Mouse (Mus musculus) erythroblast, embryonic 14.5 days (primary cell): ENCODE data around the gene Borcs6. TPM values are rescaled to one million over a fixed set of nuclear protein-coding genes. Genes with fewer than 3 reads are reported as not detected.

Experiments used
- H3K27me3 ChIP-seq: 2 replicates; pipeline ENCODE4 v1.6.1; 2012; ENCODE audit warnings: inconsistent platforms; ENCODE audit not compliant: control insufficient read depth
- H3K36me3 ChIP-seq: 2 replicates; pipeline ENCODE4 v1.6.1; 2012; ENCODE audit warnings: mild to moderate bottlenecking, inconsistent platforms; ENCODE audit not compliant: control insufficient read depth
- H3K4me1 ChIP-seq: 2 replicates; pipeline ENCODE4 v1.6.1; 2012; ENCODE audit warnings: inconsistent platforms; ENCODE audit not compliant: control insufficient read depth
- H3K4me3 ChIP-seq: replicated peaks from 2 replicates; pipeline ENCODE3; 2012; ENCODE audit warnings: moderate library complexity, mild to moderate bottlenecking, inconsistent platforms
- H3K9me3 ChIP-seq: 2 replicates; pipeline ENCODE4 v1.6.1; 2012; ENCODE audit warnings: low read length, inconsistent platforms, mixed read lengths; ENCODE audit not compliant: control insufficient read depth
- GATA1 ChIP-seq: IDR thresholded peaks from 2 replicates; pipeline ENCODE4 v1.6.1; 2012; ENCODE audit warnings: low read length, inconsistent platforms, mixed read lengths
- TAL1 ChIP-seq: IDR thresholded peaks from 3 replicates; pipeline ENCODE4 v1.6.1; 2012; ENCODE audit warnings: low read length, inconsistent platforms, mixed read lengths
- polyA plus RNA-seq: library from polyadenylated mRNA; stranded (reverse); fragments of >175 nt; gene quantifications from 2 replicates; pipeline ENCODE4 v1.2.3, GENCODE M21; 2012

Borcs6 gene
- polyA plus RNA-seq, 1 experiment, result 2.0 TPM

DNA sequence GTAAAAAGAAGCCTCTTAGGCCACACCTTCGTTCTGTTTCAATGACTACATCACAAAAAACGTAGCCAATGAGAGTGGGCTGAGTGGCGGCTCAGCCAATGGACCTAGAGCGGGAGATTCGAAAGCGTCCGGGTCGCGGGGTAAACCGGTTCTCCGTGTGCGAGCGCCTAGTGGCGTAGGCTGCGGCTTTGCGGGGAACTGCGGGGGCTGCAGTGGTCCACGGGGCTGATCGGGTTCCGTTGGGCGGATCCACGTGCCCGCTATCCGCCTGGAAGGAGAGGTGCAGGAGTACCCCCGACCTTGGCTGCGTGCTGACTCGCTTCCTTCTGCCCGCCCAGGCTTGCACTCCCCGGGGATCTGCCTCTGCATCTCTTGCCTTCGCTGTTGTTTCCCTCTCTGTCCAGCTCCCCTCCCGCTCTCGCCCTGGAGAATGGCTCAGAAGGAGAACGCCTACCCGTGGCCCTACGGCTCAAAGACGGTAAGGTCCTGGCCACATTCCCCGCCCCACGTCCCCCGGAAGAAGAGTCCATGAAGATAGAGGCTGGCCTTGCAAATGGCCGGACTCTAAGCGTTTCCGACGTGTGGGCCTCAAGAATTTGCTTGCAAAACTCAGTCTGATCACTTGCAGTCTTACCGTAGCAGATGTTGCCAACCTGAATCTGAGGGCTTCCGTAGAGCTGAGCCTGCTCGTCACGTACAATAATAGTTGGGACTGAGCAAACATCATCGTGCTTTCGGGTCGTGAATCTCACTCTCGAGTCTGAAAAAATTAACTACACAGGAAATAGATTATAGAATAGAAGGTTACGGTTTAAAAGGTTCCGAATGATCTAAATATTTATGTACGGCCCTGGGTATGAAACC is 13.8 kb upstream of the Borcs6 start, which contains the start of gene Aurkb:
Gene Aurkb, plus strand, starts transcription at position 117 of the 864 bp plus-strand sequence.
- no peak for TF ChIP-seq GATA1
- TF ChIP-seq TAL1, result no peak
- Histone ChIP-seq H3K4me1 (peaks cover 64% of the 10 kb centered on the region), H3K36me3 (peaks cover 45% of the 10 kb centered on the region), H3K9me3 (no peaks in the 10 kb centered on the region), H3K4me3 (peak within 1 kb of the TSS; percentile 74), H3K27me3 (no peaks in the 10 kb centered on the region)

DNA sequence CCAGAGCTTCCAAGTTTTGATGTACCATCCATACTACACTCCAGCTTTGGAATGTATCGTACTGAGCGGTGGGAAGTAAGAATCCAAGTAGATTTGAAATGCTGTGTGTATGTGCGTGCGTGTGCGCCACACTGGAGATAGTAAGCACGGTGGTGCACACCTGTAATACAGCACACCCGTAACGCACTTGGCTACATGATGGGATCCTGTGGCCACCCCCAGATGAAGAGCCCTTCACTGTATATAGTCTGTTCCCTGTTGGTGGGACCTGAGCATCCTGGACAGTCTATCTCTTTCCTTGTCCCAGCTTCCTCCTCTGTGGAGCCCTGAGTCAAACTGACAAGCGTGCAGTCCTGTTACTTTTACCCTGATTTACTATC is 13.1 kb upstream of the Borcs6 start:
- H3K4me1 ChIP-seq, result peaks cover 61% of the 10 kb centered on the region
- no peak for TF ChIP-seq TAL1
- no peak for TF ChIP-seq GATA1

DNA sequence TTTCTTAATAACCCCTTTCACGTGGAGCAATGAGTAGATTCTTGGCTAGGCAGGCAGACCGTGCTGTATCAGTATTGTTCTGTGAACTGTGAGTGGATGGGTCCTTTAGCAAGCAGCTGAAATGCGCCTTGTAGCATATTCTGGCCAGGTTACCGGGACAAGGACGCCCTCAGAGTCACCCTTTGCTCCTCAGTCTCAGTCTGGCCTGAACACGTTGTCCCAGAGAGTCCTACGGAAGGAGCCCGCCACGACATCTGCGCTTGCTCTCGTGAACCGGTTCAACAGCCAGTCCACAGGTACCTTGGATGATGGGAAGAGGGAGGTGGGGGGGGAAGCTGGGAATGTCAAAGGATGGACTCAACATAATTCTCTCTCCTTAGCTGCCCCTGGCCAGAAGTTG is 11.9 kb upstream of the Borcs6 start:
- no peaks in the 10 kb centered on the region for H3K9me3 ChIP-seq
- TF ChIP-seq TAL1, result no peak
- TF ChIP-seq GATA1, result no peak
- peak overlapping the region; percentile 74 for H3K4me3 ChIP-seq
- peaks cover 63% of the 10 kb centered on the region for H3K36me3 ChIP-seq
- H3K4me1 ChIP-seq, result peaks cover 58% of the 10 kb centered on the region
- H3K27me3 ChIP-seq, result no peaks in the 10 kb centered on the region

More for the DNA sequence above, 13.1 kb upstream of the Borcs6 start:
- Histone ChIP-seq H3K36me3 (peaks cover 51% of the 10 kb centered on the region), H3K27me3 (no peaks in the 10 kb centered on the region), H3K9me3 (no peaks in the 10 kb centered on the region), H3K4me3 (peak overlapping the region; percentile 74)

DNA sequence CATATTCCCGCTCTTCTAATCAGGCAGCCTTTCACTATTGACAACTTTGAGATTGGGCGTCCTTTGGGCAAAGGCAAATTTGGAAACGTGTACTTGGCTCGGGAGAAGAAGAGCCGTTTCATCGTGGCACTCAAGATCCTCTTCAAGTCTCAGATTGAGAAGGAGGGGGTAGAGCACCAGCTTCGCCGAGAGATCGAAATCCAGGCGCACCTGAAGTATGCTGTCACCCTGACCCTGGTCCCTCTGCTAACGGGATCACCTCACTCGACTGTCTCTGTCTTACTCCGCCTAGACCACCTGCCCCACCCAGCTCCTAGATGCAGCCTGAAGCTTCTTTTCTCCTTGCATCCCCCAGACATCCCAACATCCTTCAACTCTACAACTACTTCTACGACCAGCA is 11.4 kb upstream of the Borcs6 start:
- Histone ChIP-seq H3K4me3 (peak overlapping the region; percentile 74), H3K9me3 (no peaks in the 10 kb centered on the region), H3K4me1 (peaks cover 61% of the 10 kb centered on the region), H3K36me3 (peaks cover 69% of the 10 kb centered on the region), H3K27me3 (no peaks in the 10 kb centered on the region)
- TF ChIP-seq GATA1 (no peak), TAL1 (no peak)

DNA sequence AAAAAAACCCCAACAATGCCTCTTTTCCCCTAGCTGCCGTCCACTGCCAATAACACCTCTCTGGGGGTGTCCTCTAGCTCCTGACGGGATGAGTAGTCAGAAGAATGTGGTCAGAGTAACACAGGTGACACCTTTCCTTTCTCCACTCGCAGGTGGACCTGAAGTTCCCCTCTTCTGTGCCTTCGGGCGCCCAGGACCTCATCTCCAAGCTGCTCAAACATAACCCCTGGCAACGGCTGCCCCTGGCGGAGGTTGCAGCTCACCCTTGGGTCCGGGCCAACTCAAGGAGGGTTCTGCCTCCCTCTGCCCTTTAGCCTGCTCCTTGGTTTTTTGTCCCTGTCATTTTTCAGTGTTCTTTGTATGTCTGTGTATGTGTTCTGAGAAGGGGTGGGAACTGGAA is 8.8 kb upstream of the Borcs6 start:
- Histone ChIP-seq H3K36me3 (peaks cover 89% of the 10 kb centered on the region), H3K4me1 (peaks cover 56% of the 10 kb centered on the region), H3K4me3 (no peak overlapping the region), H3K27me3 (no peaks in the 10 kb centered on the region), H3K9me3 (no peaks in the 10 kb centered on the region)
- TF ChIP-seq TAL1, result no peak
- TF ChIP-seq GATA1, result no peak

DNA sequence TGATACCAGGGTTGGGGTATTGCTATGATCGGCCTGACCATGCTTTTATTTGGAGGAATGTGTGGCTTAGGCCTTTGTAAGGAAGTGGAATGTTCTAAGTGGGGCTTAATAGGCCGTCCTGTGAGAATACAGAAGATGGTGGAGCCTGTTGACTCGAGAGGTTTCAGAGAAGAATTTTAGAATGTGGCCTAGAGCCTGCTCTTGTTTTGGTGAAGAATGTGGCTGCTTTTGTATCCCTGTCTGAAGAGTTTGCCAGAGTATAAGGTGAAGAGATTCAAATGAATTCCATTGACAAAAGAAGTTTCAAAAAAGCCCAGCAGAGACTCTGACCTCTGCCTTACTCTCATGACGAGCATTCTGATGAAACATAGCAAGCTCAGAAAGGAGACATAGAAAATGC is 7.7 kb upstream of the Borcs6 start:
- Histone ChIP-seq H3K4me1 (peaks cover 52% of the 10 kb centered on the region), H3K27me3 (no peaks in the 10 kb centered on the region), H3K4me3 (no peak overlapping the region), H3K36me3 (peaks cover 84% of the 10 kb centered on the region), H3K9me3 (no peaks in the 10 kb centered on the region)
- TF ChIP-seq TAL1 (no peak), GATA1 (no peak)

DNA sequence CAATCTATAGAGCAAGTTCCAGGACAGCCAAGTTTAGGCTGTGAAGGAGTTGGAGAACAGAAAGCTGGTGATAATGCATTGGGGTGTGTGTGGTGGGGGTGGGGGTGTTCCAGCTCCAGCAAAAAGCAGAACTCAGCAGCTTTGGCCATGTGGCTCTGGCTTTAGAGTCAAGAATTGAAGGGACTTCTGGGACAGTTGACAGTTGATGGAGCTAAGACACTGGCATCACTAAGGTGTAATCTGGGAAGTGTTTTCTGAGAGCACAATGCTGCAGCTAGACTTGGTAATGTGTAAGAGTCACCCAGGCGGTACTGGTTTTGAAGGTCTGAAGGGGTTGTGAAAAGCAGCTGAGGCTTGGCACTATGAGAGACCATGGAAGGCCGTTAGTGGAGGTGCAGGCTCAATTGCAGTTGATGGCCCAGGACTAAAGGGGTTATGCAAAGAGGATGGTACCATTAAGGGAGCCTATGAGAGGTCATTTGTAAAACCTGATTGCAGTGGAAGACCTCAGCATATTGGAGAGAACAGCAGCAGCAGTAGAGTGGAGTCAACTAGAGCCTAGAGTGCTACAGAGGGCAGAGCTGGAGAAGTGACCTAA is 6.6 kb upstream of the Borcs6 start:
- Histone ChIP-seq H3K36me3 (peaks cover 73% of the 10 kb centered on the region), H3K9me3 (no peaks in the 10 kb centered on the region), H3K4me1 (peaks cover 44% of the 10 kb centered on the region), H3K4me3 (no peak overlapping the region), H3K27me3 (no peaks in the 10 kb centered on the region)
- TF ChIP-seq GATA1, result no peak
- TF ChIP-seq TAL1, result no peak

DNA sequence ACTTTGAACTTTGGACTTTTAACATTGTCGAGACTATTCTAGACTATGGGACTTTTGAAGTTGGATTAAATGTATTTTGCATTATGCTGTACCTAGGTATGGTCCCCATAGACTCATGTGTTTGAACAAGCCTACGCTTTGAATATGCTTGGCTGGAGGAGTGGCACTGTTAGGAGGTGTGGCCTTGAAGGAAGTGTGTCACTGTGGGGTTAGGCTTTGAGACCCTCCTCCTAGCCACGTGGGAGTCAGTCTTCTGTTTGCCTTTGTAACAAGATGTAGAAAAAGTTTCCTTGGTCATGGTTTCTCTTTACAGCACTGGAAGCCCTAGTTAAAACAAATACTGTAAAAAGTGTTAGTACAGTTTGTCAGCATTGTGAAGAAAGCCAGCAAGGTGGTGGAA is 5.7 kb upstream of the Borcs6 start:
- Histone ChIP-seq H3K4me3 (no peak overlapping the region), H3K36me3 (peaks cover 63% of the 10 kb centered on the region), H3K9me3 (no peaks in the 10 kb centered on the region), H3K4me1 (peaks cover 44% of the 10 kb centered on the region), H3K27me3 (no peaks in the 10 kb centered on the region)
- TF ChIP-seq TAL1, result no peak
- no peak for TF ChIP-seq GATA1

DNA sequence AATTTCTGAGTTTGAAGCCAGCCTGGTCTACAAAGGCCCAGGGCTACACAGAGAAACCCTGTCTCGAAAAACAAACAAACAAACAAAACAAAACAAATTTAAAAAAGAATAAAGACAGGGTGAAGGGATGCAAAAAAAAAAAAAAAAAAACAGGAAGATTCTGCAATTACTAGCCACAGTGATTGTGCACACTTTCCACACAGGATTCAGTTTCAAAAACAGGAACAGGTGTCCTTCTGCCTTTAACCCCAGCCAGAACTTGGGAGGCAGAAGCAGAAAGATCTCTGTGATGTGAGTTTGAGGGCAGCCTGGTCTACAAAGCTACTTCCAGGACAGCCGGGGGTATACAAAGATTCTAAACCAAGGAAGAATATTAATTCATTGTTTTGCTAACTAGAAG is 1.3 kb upstream of the Borcs6 start:
- H3K4me1 ChIP-seq, result peaks cover 57% of the 10 kb centered on the region
- TF ChIP-seq TAL1, result no peak

More for the DNA sequence above, 1.3 kb upstream of the Borcs6 start:
- H3K9me3 ChIP-seq, result no peaks in the 10 kb centered on the region
- peak overlapping the region; percentile 77 for H3K4me3 ChIP-seq
- H3K36me3 ChIP-seq, result peaks cover 19% of the 10 kb centered on the region
- no peaks in the 10 kb centered on the region for H3K27me3 ChIP-seq
